Comparison of ENCODE assay signal across 8 mouse cellular contexts in the genomic region with DNA sequence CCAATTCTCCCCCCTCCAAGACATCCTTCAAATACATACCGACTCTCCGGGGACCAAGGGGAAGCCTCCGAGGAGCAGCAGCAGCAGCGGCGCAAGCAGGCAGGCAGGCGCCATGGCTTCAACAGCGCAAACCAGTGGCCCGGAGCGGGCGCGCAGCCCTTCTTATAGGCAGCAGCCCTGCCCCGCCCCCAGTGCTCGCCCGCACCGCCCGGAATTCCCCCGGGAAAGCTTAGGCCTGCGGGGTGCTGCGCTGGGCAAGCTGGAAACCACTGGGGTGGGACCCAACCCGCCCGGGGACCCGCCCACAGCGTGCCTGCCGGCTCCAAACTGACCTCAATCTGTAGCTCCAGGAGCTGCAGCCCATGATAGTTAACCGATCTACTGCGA. TPM values are rescaled to one million over a fixed set of nuclear protein-coding genes. Genes with fewer than 3 reads are reported as not detected.
A peak's percentile ranks its signal among the peaks of the same experiment; 100 is the strongest.
DNase-seq lines count a peak whose midpoint lies in the region; ATAC-seq lines count a peak whose summit lies in the region.

No protein-coding gene starts in this region.

- no peaks in the 10 kb centered on the region; the same call in 1 of the 2 replicates for H3K36me3 ChIP-seq in erythroblast, embryonic 14.5 days (ENCODE audit: control insufficient read depth)
- H3K36me3 ChIP-seq in embryonic facial prominence, embryonic 14.5 days (ENCODE audit: control insufficient read depth, insufficient read depth, low read length) = no peaks in the 10 kb centered on the region
- H3K36me3 ChIP-seq in heart, embryonic 11.5 days (ENCODE audit: control insufficient read depth, insufficient read depth, low read length) = no peaks in the 10 kb centered on the region
- no peaks in the 10 kb centered on the region for H3K36me3 ChIP-seq in kidney, embryonic 15.5 days
- H3K36me3 ChIP-seq in liver, embryonic 13.5 days = no peaks in the 10 kb centered on the region

- H3K4me3 ChIP-seq in erythroblast, embryonic 14.5 days (replicated peaks) = peak overlapping the region; percentile 59
- peak overlapping the region; percentile 76 for H3K4me3 ChIP-seq in embryonic facial prominence, embryonic 14.5 days (ENCODE audit: low read depth, low read length)
- peak overlapping the region; percentile 64 for H3K4me3 ChIP-seq in heart, embryonic 11.5 days (ENCODE audit: low read depth, low read length)
- H3K4me3 ChIP-seq in kidney, embryonic 15.5 days (replicated peaks) = peak overlapping the region; percentile 63
- peak overlapping the region; percentile 58 for H3K4me3 ChIP-seq in liver, embryonic 13.5 days (replicated peaks)

- H3K9me3 ChIP-seq in erythroblast, embryonic 14.5 days (ENCODE audit: control insufficient read depth, low read length) = no peaks in the 10 kb centered on the region
- no peaks in the 10 kb centered on the region for H3K9me3 ChIP-seq in embryonic facial prominence, embryonic 14.5 days (ENCODE audit: control insufficient read depth, low read length)
- H3K9me3 ChIP-seq in heart, embryonic 11.5 days (replicated peaks; ENCODE audit: control insufficient read depth, low read length) = no peaks in the 10 kb centered on the region
- H3K9me3 ChIP-seq in kidney, embryonic 15.5 days (replicated peaks) = no peaks in the 10 kb centered on the region
- no peaks in the 10 kb centered on the region for H3K9me3 ChIP-seq in liver, embryonic 13.5 days (replicated peaks)

- ATAC-seq in erythroblast, adult 5-6 weeks (replicated peaks; ENCODE audit: low FRiP score, poor library complexity, severe bottlenecking) = no peak
- ATAC-seq in embryonic facial prominence, embryonic 14.5 days (ENCODE audit: low read depth) = peak; percentile 93
- peak; percentile 84 for ATAC-seq in heart, embryonic 11.5 days (replicated peaks; ENCODE audit: insufficient number of reproducible peaks, low FRiP score, low TSS enrichment)
- peak; percentile 93 for ATAC-seq in kidney, embryonic 15.5 days (replicated peaks; ENCODE audit: low FRiP score)
- ATAC-seq in liver, embryonic 13.5 days (ENCODE audit: low read depth) = peak; percentile 78

- H3K27ac ChIP-seq in embryonic facial prominence, embryonic 14.5 days (replicated peaks; ENCODE audit: low read depth, low read length) = peak overlapping the region; percentile 81
- H3K27ac ChIP-seq in heart, embryonic 11.5 days (ENCODE audit: low read depth, low read length) = peak overlapping the region; percentile 55; the same call in 1 of the 2 replicates
- peak overlapping the region; percentile 86 for H3K27ac ChIP-seq in kidney, embryonic 15.5 days
- peak overlapping the region; percentile 13; the same call in 1 of the 2 replicates for H3K27ac ChIP-seq in liver, embryonic 13.5 days

- peaks cover 41% of the 10 kb centered on the region for H3K27me3 ChIP-seq in erythroblast, embryonic 14.5 days (ENCODE audit: control insufficient read depth)
- no peaks in the 10 kb centered on the region for H3K27me3 ChIP-seq in embryonic facial prominence, embryonic 14.5 days (replicated peaks; ENCODE audit: control insufficient read depth, insufficient read depth, low read length)
- no peaks in the 10 kb centered on the region for H3K27me3 ChIP-seq in heart, embryonic 11.5 days (ENCODE audit: control insufficient read depth, insufficient read depth, low read length)
- H3K27me3 ChIP-seq in kidney, embryonic 15.5 days = peaks cover 4% of the 10 kb centered on the region; the same call in 1 of the 2 replicates
- peaks cover 53% of the 10 kb centered on the region for H3K27me3 ChIP-seq in liver, embryonic 13.5 days

- H3K9ac ChIP-seq in embryonic facial prominence, embryonic 14.5 days (ENCODE audit: low read depth, low read length) = peak overlapping the region; percentile 85
- peak overlapping the region; percentile 75 for H3K9ac ChIP-seq in heart, embryonic 11.5 days (ENCODE audit: low read depth, low read length)
- peak overlapping the region; percentile 72 for H3K9ac ChIP-seq in kidney, embryonic 15.5 days
- peak overlapping the region; percentile 68 for H3K9ac ChIP-seq in liver, embryonic 13.5 days

- no peaks in the 10 kb centered on the region for H3K4me1 ChIP-seq in erythroblast, embryonic 14.5 days (ENCODE audit: control insufficient read depth)
- peaks cover 40% of the 10 kb centered on the region for H3K4me1 ChIP-seq in embryonic facial prominence, embryonic 14.5 days (ENCODE audit: control insufficient read depth, insufficient read depth, low read length)
- peaks cover 24% of the 10 kb centered on the region for H3K4me1 ChIP-seq in heart, embryonic 11.5 days (ENCODE audit: control insufficient read depth, insufficient read depth, low read length)
- peaks cover 54% of the 10 kb centered on the region for H3K4me1 ChIP-seq in kidney, embryonic 15.5 days
- peaks cover 17% of the 10 kb centered on the region for H3K4me1 ChIP-seq in liver, embryonic 13.5 days (replicated peaks)

- H3K4me2 ChIP-seq in embryonic facial prominence, embryonic 14.5 days (ENCODE audit: low read depth, low read length) = peak overlapping the region; percentile 91
- H3K4me2 ChIP-seq in heart, embryonic 11.5 days = peak overlapping the region; percentile 88
- H3K4me2 ChIP-seq in kidney, embryonic 15.5 days = peak overlapping the region; percentile 78
- H3K4me2 ChIP-seq in liver, embryonic 13.5 days = peak overlapping the region; percentile 45

- peak; percentile 87 for DNase-seq in embryonic facial prominence, embryonic 14.5 days (ENCODE audit: low spot score)
- peak; percentile 15 for DNase-seq in liver, embryonic 13.5 days
- peak; percentile 59 to 78 for DNase-seq in natural killer cell, adult 2 months (ENCODE audit: low spot score in 2 of 2)
- peak; percentile 69 to 87 for DNase-seq in spleen, postnatal 4 days (ENCODE audit: low spot score in 2 of 2)

- WGBS in embryonic facial prominence, embryonic 14.5 days = 0% methylated on average over 5 of the region's 26 CpGs
- under 1% methylated on average over 24 of the region's 26 CpGs for WGBS in heart, embryonic 11.5 days (ENCODE audit: insufficient replicate concordance)
- under 1% methylated on average over 26 of the region's 26 CpGs for WGBS in kidney, embryonic 15.5 days
- 2% methylated on average over 26 of the region's 26 CpGs for WGBS in liver, embryonic 13.5 days (ENCODE audit: insufficient replicate concordance)

RNA-seq across cellular contexts. Expression of gene Sdc4, which starts 0.6 kb away (rescaled TPM):
- 0.03 TPM in 1 of 2 replicates, not detected in the other for polyA plus RNA-seq in erythroblast, embryonic 14.5 days (2012)
- 0.38 and 0.42 TPM in 2 replicates for total RNA-seq in erythroblast, adult 5-6 weeks (2015; ENCODE audit: low replicate concordance)
- 0.09 and 0.98 TPM in 2 replicates for total RNA-seq in erythroblast, adult 5-6 weeks (2017; ENCODE audit: low replicate concordance)
- 57.1 and 58.4 TPM in 2 replicates for polyA plus RNA-seq in embryonic facial prominence, embryonic 14.5 days (2014; fragmentation: Nextera tagmentation; extraction: Ambion mirVana)
- polyA plus RNA-seq in heart, embryonic 11.5 days (2014; fragmentation: Nextera tagmentation; extraction: Ambion mirVana) = 33.9 and 34.6 TPM in 2 replicates
- 149 and 161 TPM in 2 replicates for polyA plus RNA-seq in kidney, embryonic 15.5 days (2015; fragmentation: Nextera tagmentation; extraction: Ambion mirVana)
- 33.6 and 37.0 TPM in 2 replicates for polyA plus RNA-seq in liver, embryonic 13.5 days (2015; fragmentation: Nextera tagmentation; extraction: Ambion mirVana)

RNA-seq across cellular contexts. Expression of gene Sys1, which starts 13.7 kb away (rescaled TPM):
- polyA plus RNA-seq in erythroblast, embryonic 14.5 days (2012) = 7.9 and 10.3 TPM in 2 replicates
- 7.1 and 9.8 TPM in 2 replicates for total RNA-seq in erythroblast, adult 5-6 weeks (2015; ENCODE audit: low replicate concordance)
- total RNA-seq in erythroblast, adult 5-6 weeks (2017; ENCODE audit: low replicate concordance) = 3.7 and 17.0 TPM in 2 replicates
- polyA plus RNA-seq in embryonic facial prominence, embryonic 14.5 days (2014; fragmentation: Nextera tagmentation; extraction: Ambion mirVana) = 63.3 and 68.3 TPM in 2 replicates
- polyA plus RNA-seq in heart, embryonic 11.5 days (2014; fragmentation: Nextera tagmentation; extraction: Ambion mirVana) = 37.0 and 42.3 TPM in 2 replicates
- 59.2 and 64.2 TPM in 2 replicates for polyA plus RNA-seq in kidney, embryonic 15.5 days (2015; fragmentation: Nextera tagmentation; extraction: Ambion mirVana)
- polyA plus RNA-seq in liver, embryonic 13.5 days (2015; fragmentation: Nextera tagmentation; extraction: Ambion mirVana) = 28.5 and 33.2 TPM in 2 replicates

RNA-seq across cellular contexts. Expression of gene Gm20458, which starts 17.7 kb away (rescaled TPM):
- polyA plus RNA-seq in erythroblast, embryonic 14.5 days (2012) = not detected in 2 replicates
- total RNA-seq in erythroblast, adult 5-6 weeks (2015; ENCODE audit: low replicate concordance) = not detected in 2 replicates
- not detected in 2 replicates for total RNA-seq in erythroblast, adult 5-6 weeks (2017; ENCODE audit: low replicate concordance)
- polyA plus RNA-seq in embryonic facial prominence, embryonic 14.5 days (2014; fragmentation: Nextera tagmentation; extraction: Ambion mirVana) = 12.5 and 14.7 TPM in 2 replicates
- 4.8 and 8.4 TPM in 2 replicates for polyA plus RNA-seq in heart, embryonic 11.5 days (2014; fragmentation: Nextera tagmentation; extraction: Ambion mirVana)
- polyA plus RNA-seq in kidney, embryonic 15.5 days (2015; fragmentation: Nextera tagmentation; extraction: Ambion mirVana) = 7.7 and 8.3 TPM in 2 replicates
- 5.3 and 5.7 TPM in 2 replicates for polyA plus RNA-seq in liver, embryonic 13.5 days (2015; fragmentation: Nextera tagmentation; extraction: Ambion mirVana)

RNA-seq across cellular contexts. Expression of gene Trp53tg5, which starts 30.5 kb away (rescaled TPM):
- not detected in 2 replicates for polyA plus RNA-seq in erythroblast, embryonic 14.5 days (2012)
- total RNA-seq in erythroblast, adult 5-6 weeks (2015; ENCODE audit: low replicate concordance) = not detected in 2 replicates
- not detected in 2 replicates for total RNA-seq in erythroblast, adult 5-6 weeks (2017; ENCODE audit: low replicate concordance)
- polyA plus RNA-seq in embryonic facial prominence, embryonic 14.5 days (2014; fragmentation: Nextera tagmentation; extraction: Ambion mirVana) = not detected in 2 replicates
- polyA plus RNA-seq in heart, embryonic 11.5 days (2014; fragmentation: Nextera tagmentation; extraction: Ambion mirVana) = not detected in 2 replicates
- not detected in 2 replicates for polyA plus RNA-seq in kidney, embryonic 15.5 days (2015; fragmentation: Nextera tagmentation; extraction: Ambion mirVana)
- polyA plus RNA-seq in liver, embryonic 13.5 days (2015; fragmentation: Nextera tagmentation; extraction: Ambion mirVana) = not detected in 2 replicates

RNA-seq across cellular contexts. Expression of gene Matn4, which starts 38.1 kb away (rescaled TPM):
- not detected in 2 replicates for polyA plus RNA-seq in erythroblast, embryonic 14.5 days (2012)
- total RNA-seq in erythroblast, adult 5-6 weeks (2015; ENCODE audit: low replicate concordance) = not detected in 2 replicates
- not detected in 2 replicates for total RNA-seq in erythroblast, adult 5-6 weeks (2017; ENCODE audit: low replicate concordance)
- 15.6 and 20.6 TPM in 2 replicates for polyA plus RNA-seq in embryonic facial prominence, embryonic 14.5 days (2014; fragmentation: Nextera tagmentation; extraction: Ambion mirVana)
- polyA plus RNA-seq in heart, embryonic 11.5 days (2014; fragmentation: Nextera tagmentation; extraction: Ambion mirVana) = 0.34 and 0.77 TPM in 2 replicates
- polyA plus RNA-seq in kidney, embryonic 15.5 days (2015; fragmentation: Nextera tagmentation; extraction: Ambion mirVana) = 1.1 and 2.4 TPM in 2 replicates
- 0.13 and 0.35 TPM in 2 replicates for polyA plus RNA-seq in liver, embryonic 13.5 days (2015; fragmentation: Nextera tagmentation; extraction: Ambion mirVana)

Comparison
In these comparisons a context has a peak if more than half of its experiments do, and no peak if none do; other contexts are left out.
1. DNase-seq: peak in every context shown above with its lines; median percentile 87 in embryonic facial prominence, embryonic 14.5 days; 78 in spleen, postnatal 4 days; 68 in natural killer cell, adult 2 months; 15 in liver, embryonic 13.5 days.
2. H3K27ac ChIP-seq: peak in every context shown above with its lines; median percentile 86 in kidney, embryonic 15.5 days; 81 in embryonic facial prominence, embryonic 14.5 days; 55 in heart, embryonic 11.5 days; 13 in liver, embryonic 13.5 days.
3. RNA of gene Sdc4, which starts 0.6 kb away (polyA plus RNA-seq): 149 to 161 TPM in kidney, embryonic 15.5 days, 57.1 to 58.4 TPM in embryonic facial prominence, embryonic 14.5 days, 33.9 to 34.6 TPM in heart, embryonic 11.5 days and 33.6 to 37.0 TPM in liver, embryonic 13.5 days; 0.03 TPM in erythroblast, embryonic 14.5 days; every median in the first group is over 10 times any median in the second.
4. Peak in every context shown above with its lines, with median percentiles within 50 percentile points of each other: H3K4me3 ChIP-seq, H3K4me2 ChIP-seq and H3K9ac ChIP-seq.